Comparison of ENCODE assay signal across 10 mouse cellular contexts in the genomic region with DNA sequence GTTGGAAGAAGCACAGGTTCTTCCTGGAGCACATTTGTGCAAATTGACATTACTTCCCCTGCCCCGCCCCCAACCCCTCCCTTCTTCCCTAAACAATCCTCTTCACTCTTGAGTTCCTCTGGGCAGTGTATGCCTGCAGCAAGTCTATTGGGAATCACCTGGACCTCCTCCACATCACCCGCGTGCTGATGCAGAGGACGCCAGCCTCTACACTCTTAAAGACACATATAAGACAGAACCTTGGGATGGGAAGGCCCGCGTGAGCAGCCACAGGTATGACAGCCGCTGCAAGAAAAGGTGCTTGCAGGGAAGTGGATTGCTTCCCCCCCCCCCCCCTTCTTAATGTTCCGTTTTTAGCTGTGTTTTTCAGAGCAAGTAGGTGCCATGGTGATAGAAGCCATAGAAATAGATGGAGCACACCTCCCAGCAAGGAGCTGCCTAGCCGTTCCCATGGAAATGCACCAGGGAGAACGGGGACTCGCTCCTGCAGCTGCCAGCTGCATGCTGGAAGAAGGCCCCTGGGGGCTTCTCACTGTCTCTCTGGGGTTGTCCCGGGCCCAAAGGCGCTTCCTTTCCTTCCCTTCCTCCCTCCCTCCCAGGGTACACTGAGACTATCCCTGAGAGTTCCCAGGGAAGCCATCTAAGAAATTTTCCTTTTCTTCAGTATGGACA. TPM values are rescaled to one million over a fixed set of nuclear protein-coding genes. Genes with fewer than 3 reads are reported as not detected.
DNase-seq lines count a peak whose midpoint lies in the region; ATAC-seq lines count a peak whose summit lies in the region.
"Had no signal": no experiment of that assay in that cellular context is flagged by ENCODE, and none has a peak within 500 bp of the region (broad histone marks: within the 10 kb centered on the region; RNA-seq: fewer than 3 reads in every experiment).

No protein-coding gene starts in this region.

- H3K36me3 ChIP-seq in midbrain, embryonic 13.5 days = no peaks in the 10 kb centered on the region
- no peaks in the 10 kb centered on the region for H3K36me3 ChIP-seq in midbrain, embryonic 10.5 days
- no peaks in the 10 kb centered on the region for H3K36me3 ChIP-seq in midbrain, embryonic 16.5 days (ENCODE audit: control insufficient read depth, insufficient read depth, low read length)

- DNase-seq in midbrain, embryonic 10.5 days (ENCODE audit: low spot score) = no peak
- DNase-seq in layer of hippocampus, adult 18-20 months (ENCODE audit: low spot score in 2 of 2) = peak; percentile 35 to 52
- DNase-seq in cerebellum, adult 9-11 months = no peak
- DNase-seq: lung, adult 2 months; spleen, adult 18-20 months; thymus, postnatal 4 days had no signal

- H3K27ac ChIP-seq in midbrain, embryonic 13.5 days = no peak overlapping the region
- no peak overlapping the region for H3K27ac ChIP-seq in midbrain, embryonic 10.5 days (replicated peaks)
- peak overlapping the region; percentile 55; the same call in 1 of the 2 replicates for H3K27ac ChIP-seq in midbrain, embryonic 16.5 days (ENCODE audit: low read length)

- no peak overlapping the region for H3K4me3 ChIP-seq in midbrain, embryonic 13.5 days (replicated peaks)
- no peak overlapping the region for H3K4me3 ChIP-seq in midbrain, embryonic 10.5 days
- no peak overlapping the region for H3K4me3 ChIP-seq in midbrain, embryonic 16.5 days (ENCODE audit: low read depth, low read length)

- 0 out of 2 replicates have a peak, but pooled peaks cover 6% of the 10 kb centered on the region for H3K4me1 ChIP-seq in midbrain, embryonic 13.5 days (replicated peaks)
- H3K4me1 ChIP-seq in midbrain, embryonic 10.5 days = peaks cover 5% of the 10 kb centered on the region
- H3K4me1 ChIP-seq in midbrain, embryonic 16.5 days (ENCODE audit: control insufficient read depth, insufficient read depth, low read length) = peaks cover 7% of the 10 kb centered on the region

- no peaks in the 10 kb centered on the region for H3K27me3 ChIP-seq in midbrain, embryonic 13.5 days
- no peaks in the 10 kb centered on the region for H3K27me3 ChIP-seq in midbrain, embryonic 10.5 days (ENCODE audit: low read depth, poor library complexity, severe bottlenecking)
- H3K27me3 ChIP-seq in midbrain, embryonic 16.5 days (ENCODE audit: control insufficient read depth, insufficient read depth, low read depth, low read length) = no peaks in the 10 kb centered on the region

- no peak overlapping the region for H3K4me2 ChIP-seq in midbrain, embryonic 13.5 days (replicated peaks)
- peak overlapping the region; percentile 25; the same call in 1 of the 2 replicates for H3K4me2 ChIP-seq in midbrain, embryonic 16.5 days (ENCODE audit: low read length)

- no peaks in the 10 kb centered on the region for H3K9me3 ChIP-seq in midbrain, embryonic 13.5 days
- no peaks in the 10 kb centered on the region for H3K9me3 ChIP-seq in midbrain, embryonic 10.5 days (replicated peaks)
- H3K9me3 ChIP-seq in midbrain, embryonic 16.5 days (replicated peaks; ENCODE audit: control insufficient read depth, low read length, poor library complexity, severe bottlenecking) = no peaks in the 10 kb centered on the region

- 0 out of 2 replicates have a peak, but pooled peaks have one; percentile 34 for ATAC-seq in midbrain, embryonic 13.5 days
- ATAC-seq in midbrain, embryonic 16.5 days = peak; percentile 84
- no peak for ATAC-seq in inflammation-experienced regulatory T-cells, adult 6 months
- ATAC-seq in megakaryocyte-erythroid progenitor cell, adult 5-6 weeks (replicated peaks; ENCODE audit: low FRiP score, low TSS enrichment, poor library complexity, severe bottlenecking) = no peak

- 49% methylated on average over 13 of the region's 13 CpGs for WGBS in midbrain, embryonic 13.5 days
- 50% methylated on average over 13 of the region's 13 CpGs for WGBS in midbrain, embryonic 10.5 days
- WGBS in midbrain, embryonic 16.5 days = 48% methylated on average over 13 of the region's 13 CpGs

- H3K9ac ChIP-seq in midbrain, embryonic 13.5 days (replicated peaks) = no peak overlapping the region
- H3K9ac ChIP-seq in midbrain, embryonic 16.5 days (ENCODE audit: low read depth, low read length) = no peak overlapping the region

RNA-seq across cellular contexts. Expression of gene Dglucy, which starts 29.9 kb away (rescaled TPM):
- 1.6 and 2.1 TPM in 2 replicates for polyA plus RNA-seq in midbrain, embryonic 13.5 days (2015; fragmentation: Nextera tagmentation; extraction: Ambion mirVana)
- 0.06 and 0.10 TPM in 2 replicates for polyA plus RNA-seq in midbrain, embryonic 10.5 days (2016; fragmentation: Nextera tagmentation; extraction: Ambion mirVana)
- 1 to 10 TPM; 6.2 to 8.6 TPM for total RNA-seq in layer of hippocampus, adult 18-20 months (2021)
- 2.2 and 2.9 TPM in 2 replicates for polyA plus RNA-seq in midbrain, embryonic 16.5 days (2015; fragmentation: Nextera tagmentation; extraction: Ambion mirVana)
- 10 to 100 TPM; 12.6 to 19.5 (median 14.1) TPM for polyA plus RNA-seq in inflammation-experienced regulatory T-cells, adult 6 months (2017; shearing (Covaris generic))
- 1.2 and 4.7 TPM in 2 replicates for total RNA-seq in megakaryocyte-erythroid progenitor cell, adult 5-6 weeks (2014; fragmentation: Nextera tagmentation)
- 2.9 and 7.4 TPM in 2 replicates for total RNA-seq in megakaryocyte-erythroid progenitor cell, adult 5-6 weeks (2017)

Comparison
In these comparisons a context has a peak if more than half of its experiments do, and no peak if none do; other contexts are left out.
1. ATAC-seq: peak in midbrain, embryonic 13.5 days (single experiment) and midbrain, embryonic 16.5 days (single experiment); none in inflammation-experienced regulatory T-cells, adult 6 months (single experiment) and megakaryocyte-erythroid progenitor cell, adult 5-6 weeks (single experiment).
2. DNase-seq: peak in layer of hippocampus, adult 18-20 months (2 of 2); none in midbrain, embryonic 10.5 days (single experiment) and cerebellum, adult 9-11 months (single experiment).